Mouse (Mus musculus): ENCODE results near the gene Tssk6. TPM values are rescaled to one million over a fixed set of nuclear protein-coding genes. Genes with fewer than 3 reads are reported as not detected.
A peak's percentile ranks its signal among the peaks of the same experiment; 100 is the strongest.

The Tssk6 gene
- total RNA-seq, 2 experiments from 2014 or later = 0.79 to 0.84 TPM

DNA sequence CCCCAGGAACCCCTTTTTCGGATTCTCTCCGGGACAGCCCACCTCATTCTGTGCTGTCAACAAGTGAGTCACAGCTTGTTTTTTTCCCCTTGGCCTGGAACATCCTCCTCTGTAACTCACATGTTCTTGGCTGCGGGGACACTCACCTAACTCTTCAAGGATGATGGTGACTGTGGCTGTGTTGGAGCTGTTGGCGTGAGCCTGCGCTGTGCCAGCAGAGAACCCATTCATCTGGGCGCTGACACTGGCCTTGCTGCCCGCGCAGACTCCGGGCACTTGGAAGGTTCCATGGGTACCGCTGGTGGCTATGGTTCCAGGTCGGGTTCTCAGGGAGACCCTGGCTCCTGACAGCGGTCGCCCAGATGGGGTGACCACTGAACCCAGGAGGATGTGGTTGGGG is 17.8 kb upstream of the Tssk6 start:
- peak; percentile 49 for DNase-seq

DNA sequence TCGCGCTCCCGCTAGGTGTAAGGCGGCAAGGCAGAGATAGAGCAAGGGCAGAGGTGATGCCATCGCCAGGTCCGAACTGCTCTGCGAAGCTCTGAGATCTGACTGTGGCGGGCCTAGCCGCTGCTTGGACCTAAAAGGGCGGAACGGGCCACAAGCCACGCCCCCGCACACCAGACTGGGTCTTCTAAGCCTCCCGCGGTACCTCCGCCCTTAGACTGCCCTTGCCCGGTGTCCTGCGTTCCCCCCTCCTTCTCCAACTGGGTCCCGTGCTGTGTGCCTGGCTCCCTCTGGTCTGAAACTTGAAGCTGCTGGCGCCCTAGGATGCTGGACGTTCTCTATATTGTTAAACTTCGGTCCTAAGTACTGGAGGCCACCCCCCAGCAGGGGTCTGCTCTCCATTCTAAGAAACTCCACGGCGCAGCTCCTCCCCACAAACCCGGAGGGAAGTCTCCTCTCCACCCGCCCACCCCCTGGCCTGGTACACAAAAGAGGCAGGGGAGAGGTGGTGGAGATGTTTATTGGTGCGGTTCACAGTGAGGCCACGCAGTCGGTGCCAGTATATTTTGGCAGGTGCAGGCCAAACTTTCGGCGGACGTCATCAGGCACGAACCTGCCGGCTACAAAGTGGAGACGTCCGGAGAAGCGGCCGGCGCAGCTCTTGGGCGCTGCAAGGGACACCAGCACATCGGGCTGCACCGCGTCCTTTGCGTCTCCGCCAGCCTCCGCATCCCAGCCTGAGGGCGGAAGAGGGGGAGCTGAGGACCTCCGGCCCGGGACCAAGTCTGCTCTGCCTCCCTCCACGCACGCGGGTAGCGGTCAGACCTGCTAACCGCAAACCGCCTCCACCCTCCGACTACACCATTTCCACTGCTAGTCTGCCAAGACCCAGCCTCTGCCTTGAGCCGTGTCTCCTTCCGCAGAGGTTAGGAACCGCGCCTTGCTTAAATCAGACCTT is 14.4 kb upstream of the Tssk6 start, which contains the start of gene Cilp2:
Cilp2 (minus strand) TSS at position 399 of the 955 bp plus-strand sequence.
- DNase-seq = no peak

DNA sequence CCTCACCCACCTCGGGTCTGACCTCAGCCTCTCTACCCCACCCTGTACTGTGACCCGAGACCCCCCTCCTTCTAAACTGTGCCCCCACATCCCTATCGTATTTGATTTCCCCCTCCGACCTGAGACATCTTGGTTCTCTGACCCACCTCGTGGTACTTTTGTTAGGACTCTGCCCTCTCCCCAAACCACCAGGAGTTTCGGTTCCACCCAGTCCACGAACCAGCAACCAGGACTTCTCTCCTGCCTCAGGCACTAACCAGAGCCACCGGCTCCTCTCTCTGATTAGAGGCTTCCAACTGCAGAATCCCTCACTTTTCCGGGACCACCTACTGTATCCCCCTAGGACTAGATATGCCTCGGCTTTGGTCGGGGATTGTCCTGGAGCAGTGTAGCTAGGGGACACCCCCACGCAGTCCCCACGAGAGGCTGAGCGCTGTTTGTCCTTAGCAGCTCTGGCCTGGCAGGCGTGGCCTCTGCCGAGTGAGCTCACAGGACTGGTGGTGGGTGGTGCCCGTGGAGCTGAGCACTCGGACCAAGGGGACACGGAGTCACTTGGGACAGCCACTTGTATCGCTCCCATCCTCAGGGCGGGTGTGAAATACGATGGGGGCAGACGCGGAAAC is 13.6 kb upstream of the Tssk6 start:
- no peak for DNase-seq

DNA sequence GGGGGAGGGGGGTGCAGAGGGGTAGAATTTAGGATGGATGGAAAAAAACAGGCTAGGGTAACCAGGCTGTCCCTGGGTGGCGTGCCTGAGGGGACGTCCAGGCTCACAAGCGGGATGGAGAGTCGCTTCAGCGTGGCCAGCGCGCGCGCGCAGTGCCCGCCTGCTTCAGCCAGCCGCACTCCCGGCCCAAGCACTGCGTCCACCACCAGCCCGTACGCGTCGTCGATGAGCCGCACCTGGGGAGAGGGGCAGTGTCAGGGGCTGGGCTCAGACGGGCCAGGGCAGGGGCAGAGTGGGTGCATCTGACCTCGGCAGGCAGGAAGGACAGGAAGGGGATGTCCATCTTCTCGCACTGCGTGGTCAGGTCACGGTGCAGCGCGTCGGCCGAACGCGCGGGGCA is 13.1 kb upstream of the Tssk6 start:
- DNase-seq = no peak

DNA sequence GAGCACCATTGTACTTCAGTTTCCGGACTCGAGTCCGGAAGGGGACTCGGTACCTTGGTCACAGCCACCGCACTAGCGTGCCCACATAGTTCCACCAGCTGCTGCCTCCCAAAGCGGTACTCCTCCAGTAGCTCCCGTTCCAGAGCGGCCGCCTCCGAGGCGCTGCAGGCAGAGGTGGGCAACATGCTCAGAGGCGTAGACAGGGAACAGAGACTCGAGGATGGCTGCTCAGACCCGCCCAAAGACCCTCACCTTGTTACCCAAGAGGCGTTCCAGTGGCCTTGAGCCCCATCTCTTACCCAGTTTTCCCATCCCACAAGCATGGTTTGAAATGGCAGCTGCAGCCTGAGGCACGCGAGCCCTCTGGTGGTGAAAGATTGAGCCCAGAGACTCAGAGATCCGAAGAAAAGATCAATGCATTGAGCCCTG is 11.2 kb upstream of the Tssk6 start:
- DNase-seq = peak; percentile 68

DNA sequence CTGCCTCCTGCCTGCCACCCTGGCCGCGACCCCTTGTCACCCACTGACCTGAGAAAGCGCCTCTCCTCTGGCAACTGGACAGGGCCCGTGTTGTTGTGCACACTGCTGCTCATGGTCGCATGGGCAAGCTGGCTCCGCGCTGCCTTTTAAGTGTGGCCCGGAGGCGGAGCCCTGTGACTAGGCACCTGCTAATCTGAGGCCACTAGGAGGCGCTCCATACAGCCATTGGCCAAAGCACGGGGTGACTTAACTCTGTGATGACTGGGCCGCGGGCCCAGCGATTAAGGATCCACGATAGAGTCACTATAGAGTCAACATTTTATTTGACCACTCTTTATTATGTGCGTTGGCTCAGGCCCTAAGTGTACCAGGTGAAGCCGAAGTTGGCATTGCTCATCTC is 8.1 kb upstream of the Tssk6 start:
- DNase-seq = peak; percentile 69

DNA sequence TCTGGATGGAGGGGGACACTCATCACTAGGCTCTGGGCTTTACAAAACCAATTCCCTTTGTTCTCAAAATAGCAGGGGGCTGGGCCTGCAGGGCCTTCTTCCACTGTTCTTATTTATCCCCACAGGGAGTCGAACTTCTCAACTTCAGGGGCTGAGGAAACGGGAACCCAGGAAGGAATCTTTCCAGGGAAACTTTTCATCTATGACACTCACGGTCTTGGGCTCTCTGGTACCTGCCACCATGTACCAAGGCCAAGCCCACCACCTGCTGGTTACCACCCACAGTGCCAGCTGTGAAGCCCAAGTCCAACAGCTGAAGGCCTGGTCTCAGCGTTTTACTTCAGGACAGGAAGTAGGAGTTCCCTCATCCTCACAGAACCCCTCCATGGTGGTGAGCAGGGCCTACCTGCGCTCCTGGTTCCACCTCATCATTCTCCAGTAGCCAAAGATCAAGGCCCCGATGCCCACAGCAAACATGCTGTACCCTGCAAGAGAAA is 7.1 kb upstream of the Tssk6 start:
- no peak for DNase-seq

DNA sequence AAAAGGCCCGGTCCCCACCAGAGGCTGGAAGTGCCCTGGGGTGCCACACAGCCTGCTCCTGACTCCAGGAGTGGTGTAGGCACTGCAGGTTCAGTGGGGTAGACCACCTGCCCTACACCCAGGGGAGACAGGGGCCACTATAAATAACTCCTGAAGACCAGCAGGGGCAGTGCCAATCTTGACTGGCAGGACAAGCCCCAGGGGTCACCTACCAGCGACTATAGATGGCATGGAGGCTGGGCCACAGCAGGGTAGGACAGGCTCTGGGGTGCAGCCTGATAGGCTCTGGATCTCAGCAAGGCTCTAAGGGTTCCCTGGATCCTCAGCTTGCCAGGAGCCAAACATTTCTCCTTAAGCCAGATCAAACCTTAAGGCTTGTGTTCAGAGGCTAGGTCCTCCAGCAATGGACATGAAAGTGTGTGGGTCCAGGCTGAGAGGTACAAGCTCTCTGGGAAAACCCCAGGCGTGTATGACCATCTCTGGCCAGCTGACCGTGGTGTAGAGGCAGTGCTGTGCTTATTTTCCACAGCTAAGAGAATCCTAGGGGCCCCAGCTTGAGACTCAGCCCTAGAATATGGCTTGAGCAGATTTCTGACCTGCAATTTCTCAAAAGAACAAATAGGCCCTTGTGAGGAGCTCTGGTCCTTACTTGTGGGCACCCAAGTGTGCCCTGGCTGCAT is 6.1 kb upstream of the Tssk6 start:
- no peak for DNase-seq

DNA sequence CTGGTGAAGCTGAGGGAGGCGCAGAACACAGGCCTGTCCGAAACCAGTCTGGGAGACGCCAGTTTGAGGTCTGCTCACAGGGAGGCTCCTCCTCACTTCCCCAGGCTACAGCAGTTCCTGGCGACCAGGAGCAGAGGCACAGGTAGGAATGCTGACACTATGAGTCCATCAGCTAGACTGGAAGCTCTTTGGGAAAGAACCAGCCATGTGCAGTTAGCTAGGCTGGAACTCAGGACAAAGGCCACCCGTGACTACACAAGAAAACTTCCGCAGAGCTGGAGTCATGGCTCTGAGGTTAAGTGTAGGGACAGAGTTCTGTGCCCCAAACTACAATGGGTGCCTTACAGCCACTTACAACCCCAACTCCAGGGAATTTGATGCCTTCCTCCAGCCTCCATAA is 4.1 kb upstream of the Tssk6 start:
- no peak for DNase-seq

DNA sequence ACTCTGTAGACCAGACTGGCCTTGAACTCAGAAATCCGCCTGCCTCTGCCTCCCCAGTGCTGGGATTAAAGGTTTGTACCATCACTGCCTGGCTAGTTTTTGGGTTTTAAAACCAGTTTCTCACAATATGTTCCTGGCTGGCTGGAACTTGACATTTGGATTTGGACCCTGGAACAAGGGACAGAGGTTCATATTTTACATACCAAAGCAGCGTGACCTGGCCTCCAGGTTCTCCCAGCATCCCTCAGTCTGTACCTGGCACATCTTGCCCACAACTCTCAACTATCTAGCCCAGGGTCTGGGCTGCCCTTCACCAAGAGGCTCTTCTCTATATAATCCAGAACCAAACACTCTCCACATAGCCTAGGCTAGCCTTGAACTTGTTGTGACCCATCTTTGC is 2.1 kb upstream of the Tssk6 start:
- DNase-seq = no peak

DNA sequence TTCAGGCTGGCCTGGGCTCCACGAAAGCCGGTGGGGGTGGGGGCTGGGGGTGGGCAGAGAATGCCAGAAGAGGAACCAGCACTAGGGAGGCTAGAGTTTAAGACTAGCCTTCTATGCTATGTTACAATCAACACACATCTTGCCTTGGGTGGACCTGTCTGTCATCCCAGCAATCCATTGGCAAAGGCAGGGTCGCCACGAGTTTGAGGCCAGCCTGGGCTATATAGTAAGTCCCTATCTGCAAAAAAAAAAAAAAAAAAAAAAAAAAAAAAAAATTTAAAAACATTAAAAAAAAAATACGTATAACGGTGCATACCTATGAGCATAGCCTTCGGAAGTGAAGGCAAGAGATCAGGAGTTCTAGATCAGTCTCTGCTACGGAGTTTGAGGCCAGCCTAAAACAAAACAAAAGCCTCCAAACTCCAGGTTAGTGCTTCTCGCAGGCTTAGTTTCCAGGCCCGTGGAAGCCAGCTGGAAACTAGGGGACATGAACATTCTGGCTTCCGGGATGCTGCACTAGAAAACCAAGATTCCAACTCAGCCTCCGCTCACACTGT is 1.0 kb upstream of the Tssk6 start:
- no peak for DNase-seq

DNA sequence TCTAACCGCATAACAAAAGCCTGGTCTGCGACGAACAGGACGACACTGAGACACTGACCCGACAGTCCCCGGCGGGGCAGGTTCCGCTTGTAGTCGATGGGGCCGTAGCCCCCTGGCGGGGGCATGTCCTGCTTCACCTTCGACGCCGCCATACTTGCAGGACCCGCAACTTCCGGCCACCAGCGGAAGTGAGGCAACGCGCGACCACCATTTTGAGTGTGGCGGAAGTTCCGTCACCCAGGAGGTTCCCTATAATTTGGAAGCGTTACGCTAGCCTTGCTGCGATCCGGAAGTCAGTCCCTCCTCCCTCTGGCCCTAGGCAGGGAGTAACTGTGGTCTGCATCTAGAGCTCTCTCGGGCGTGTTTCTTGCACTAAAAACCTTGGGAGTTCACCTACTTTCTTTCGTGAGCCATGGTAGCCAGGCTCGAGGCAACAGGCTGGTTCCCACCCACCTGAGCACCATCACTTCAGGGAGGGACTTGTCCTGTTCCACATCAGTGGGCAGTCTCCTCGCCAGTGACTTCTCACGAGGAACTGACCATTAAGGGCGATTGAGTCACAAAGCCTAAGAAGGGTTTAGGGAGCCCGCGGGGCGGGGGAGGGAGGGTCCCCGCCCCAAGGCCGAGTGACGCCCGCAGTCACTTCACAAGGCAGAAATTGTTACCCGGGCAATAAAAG is 361 bp upstream of the Tssk6 start:
- DNase-seq = peak; percentile 98

DNA sequence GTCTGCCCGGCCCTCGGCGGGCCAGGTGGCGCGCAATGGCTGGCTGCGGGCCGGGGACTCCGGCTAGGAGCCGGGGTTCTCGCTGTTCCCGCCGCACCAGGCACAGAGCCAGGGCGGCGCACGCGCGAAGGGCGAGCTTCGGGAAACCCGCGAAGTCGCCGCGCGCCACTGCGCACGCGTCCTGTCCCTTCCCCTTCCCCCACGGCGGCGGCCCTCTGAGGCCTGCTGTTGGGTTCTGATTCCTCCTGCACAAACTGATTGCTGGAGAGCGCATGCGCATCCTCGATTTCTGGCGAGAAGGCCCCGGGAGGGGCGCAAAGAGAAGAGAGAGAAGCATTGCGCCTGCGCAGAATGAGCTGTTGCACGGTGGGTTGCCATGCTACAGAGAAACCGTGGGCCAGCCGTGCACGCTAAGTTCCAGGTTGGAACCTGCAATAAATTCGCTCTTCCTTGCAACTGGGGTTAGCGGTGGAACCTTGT is 1.1 kb downstream of the Tssk6 start:
- peak; percentile 99 for DNase-seq

DNA sequence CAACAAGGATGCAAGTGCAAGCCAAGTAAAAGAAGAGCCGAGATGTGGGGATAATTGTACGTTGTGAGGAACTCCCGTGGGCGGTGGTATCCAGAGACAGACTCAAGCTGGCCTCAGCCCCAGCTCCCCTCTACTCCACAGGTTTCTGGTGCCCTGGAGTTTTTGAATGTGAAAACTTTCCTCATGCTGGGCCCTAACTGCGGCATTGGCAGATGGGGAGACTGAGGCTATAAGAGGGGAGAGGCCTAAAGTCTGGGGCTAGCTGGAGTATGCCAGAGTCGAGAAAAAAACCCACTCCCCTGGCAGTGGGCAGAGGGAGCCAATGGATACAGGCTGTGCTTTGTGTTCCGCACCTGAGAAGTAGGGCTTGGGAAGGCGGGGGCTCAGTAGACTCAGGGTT is 2.1 kb downstream of the Tssk6 start:
- no peak for DNase-seq

DNA sequence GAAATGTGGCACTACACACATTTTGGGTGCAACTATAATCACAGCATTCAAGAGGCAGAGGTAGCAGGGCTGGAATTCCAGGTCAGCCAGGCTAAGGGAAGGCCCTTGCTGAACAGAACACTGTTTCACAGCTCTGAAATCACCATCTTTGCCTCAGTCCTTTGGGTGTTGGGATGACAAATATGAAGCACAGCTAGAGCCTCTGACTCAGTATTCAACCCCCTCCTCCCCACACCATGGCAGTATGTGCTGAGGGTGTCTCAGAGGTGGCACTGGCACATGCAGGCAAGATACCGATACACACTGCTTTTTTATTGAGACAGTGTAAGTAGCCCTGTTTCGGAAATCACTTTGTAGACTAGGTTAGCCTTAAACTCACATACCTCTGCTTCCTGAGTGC is 4.3 kb downstream of the Tssk6 start:
- DNase-seq = no peak

DNA sequence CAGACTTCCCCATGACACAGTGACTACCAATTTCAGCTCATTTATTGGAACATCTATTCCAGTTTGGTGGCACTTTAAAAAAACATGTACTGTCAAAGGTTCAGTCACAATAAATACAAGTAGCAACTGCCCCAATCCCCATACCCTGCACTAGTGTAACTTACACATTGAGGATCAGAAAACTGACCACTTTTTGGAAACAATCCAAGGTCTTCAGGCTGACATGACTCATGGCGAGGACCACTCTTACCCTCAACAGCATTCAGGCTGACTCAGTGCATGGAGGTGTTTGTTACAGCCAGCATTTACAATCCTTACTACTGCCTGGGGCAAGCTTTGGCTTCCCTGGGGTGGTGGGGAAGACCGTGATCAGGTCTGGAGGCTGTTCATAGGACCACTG is 5.1 kb downstream of the Tssk6 start:
- DNase-seq = no peak

DNA sequence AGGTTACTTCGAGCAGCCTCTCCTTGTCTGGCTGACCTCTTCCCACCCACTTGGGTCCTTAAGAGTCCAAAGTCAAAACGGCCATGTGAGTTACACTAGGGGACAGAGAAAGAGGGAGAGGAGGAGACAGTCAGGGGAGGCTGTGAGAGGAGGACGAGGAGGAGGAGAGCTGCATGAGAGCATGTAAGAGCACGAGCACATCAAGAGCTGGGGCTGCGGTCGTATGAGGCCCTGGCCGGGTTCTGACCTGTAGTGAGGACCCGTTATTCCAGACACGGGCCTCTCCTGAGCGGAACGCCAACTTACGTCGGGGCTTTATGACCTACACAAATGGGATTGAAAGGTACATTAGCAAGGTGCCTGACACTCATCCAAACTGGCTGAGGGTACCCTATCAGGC is 9.9 kb downstream of the Tssk6 start:
- DNase-seq = no peak

DNA sequence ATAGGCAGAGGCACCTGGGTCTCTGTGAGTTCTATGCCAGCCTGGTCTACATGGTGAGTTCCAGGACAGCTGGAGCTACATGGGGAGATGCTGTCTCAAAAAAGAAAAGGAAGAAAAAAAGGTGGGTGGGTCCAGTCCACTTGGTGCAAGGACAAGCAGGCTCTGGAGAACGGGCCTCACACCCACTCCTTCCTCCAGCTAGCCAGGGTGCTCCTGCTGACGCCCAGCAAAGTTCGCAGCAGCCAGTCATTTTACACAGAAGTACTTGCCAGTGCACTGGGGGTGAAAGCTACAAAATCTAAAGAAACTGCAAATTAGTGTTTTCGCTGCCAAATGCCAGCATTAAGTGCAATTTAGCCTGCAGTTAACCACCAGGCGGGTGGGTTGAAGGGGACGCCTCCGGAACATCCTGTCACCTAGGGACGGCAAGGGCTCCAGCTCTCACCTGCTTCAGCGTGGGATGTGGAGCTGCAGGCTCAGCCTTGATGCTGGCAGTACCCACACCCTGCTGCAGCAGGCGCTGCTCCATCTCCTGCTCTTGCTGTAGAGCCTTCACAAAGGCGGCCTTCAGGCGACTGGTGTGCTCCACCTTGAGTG is 10.6 kb downstream of the Tssk6 start:
- DNase-seq = no peak

DNA sequence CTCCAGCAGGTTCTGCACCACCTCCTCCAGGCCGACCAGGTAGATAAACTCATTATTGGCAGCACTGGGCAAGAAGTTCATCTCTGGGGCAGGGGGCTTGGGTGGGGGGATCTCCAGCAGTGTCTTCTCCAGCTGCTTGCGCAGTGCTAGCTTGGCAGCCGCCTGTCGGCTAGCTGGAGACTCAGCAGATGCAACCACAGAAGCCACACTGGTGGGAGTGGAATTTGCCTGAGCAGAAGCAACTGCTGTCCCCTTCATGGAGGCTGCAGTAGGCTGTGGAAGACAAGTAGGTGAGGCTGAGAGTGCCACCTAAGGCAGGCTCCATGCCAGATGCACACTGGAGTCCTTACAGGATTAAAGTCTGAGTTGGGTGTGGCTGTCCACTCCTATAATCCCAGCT is 12.5 kb downstream of the Tssk6 start:
- DNase-seq = no peak

DNA sequence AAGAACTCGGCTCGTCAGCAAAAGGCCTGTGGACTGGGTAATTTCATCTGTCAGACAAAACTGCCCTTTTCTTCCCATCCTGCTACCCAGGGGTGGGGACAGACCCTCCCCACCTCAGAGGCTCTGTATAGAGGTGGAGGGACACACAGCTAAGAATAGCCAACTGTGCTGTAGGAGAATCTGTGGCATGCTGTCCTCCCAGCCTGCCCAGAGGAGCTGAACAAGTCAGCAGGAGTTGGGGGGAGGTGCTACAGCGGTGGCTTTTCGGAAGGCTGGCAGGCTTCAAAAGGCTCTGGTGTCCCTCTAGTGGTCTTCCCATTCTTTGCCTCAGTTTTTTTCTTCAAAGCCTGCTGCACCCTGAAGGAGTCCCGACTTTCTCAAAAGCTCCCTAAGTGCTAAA is 13.8 kb downstream of the Tssk6 start:
- no peak for DNase-seq

DNA sequence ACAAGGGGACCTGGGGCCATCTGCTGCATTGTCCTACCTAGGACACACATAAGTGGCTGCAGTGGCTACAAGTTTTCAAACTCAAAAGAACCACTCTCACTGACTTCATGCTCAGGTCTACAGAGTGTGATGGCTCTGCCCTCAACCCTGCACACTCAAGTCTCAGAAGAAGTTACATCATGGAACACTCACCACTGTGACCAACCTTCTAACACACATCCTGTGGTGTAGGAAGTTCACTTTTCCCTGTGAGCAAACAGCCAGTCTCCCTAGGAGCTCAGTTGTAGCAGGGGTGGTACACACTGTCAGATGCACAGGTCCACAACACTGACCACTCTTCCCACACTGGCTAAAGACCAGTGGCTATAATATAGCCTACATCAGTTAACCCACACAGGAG is 16.5 kb downstream of the Tssk6 start:
- no peak for DNase-seq

Data from adrenal gland, postnatal 10 days (tissue).